In genomic region chr2:60728902-60729585, GRCm38 (mm10) we compare ENCODE assay signal across 16 mouse cellular contexts. TPM values are rescaled to one million over a fixed set of nuclear protein-coding genes. Genes with fewer than 3 reads are reported as not detected.
DNase-seq lines count a peak whose midpoint lies in the region; ATAC-seq and TF ChIP-seq lines count a peak whose summit lies in the region.
"Had no signal": no experiment of that assay in that cellular context is flagged by ENCODE, and none has a peak within 500 bp of the region (broad histone marks: within the 10 kb centered on the region; RNA-seq: fewer than 3 reads in every experiment).

No protein-coding gene starts in this region.

- H3K36me3 ChIP-seq in heart, embryonic 12.5 days = no peaks in the 10 kb centered on the region
- H3K36me3 ChIP-seq in lung, embryonic 14.5 days (ENCODE audit: insufficient read depth) = no peaks in the 10 kb centered on the region
- no peaks in the 10 kb centered on the region for H3K36me3 ChIP-seq in kidney, postnatal 0 days (ENCODE audit: insufficient read depth, low read length)
- H3K36me3 ChIP-seq: midbrain, embryonic 15.5 days had no signal

- DNase-seq in heart, adult 18-20 months = no peak
- DNase-seq in lung, embryonic 14.5 days = no peak
- DNase-seq in lung, postnatal 4 days = no peak
- DNase-seq in kidney, postnatal 0 days (ENCODE audit: low spot score) = peak; percentile 80
- DNase-seq in right cerebral cortex, postnatal 25 days = no peak
- no peak for DNase-seq in adrenal gland, postnatal 10 days
- DNase-seq: cerebellum, postnatal 25 days; gastrocnemius, postnatal 10 days; thymus, postnatal 25 days had no signal

- peak overlapping the region; percentile 76 for H3K27ac ChIP-seq in heart, embryonic 12.5 days (ENCODE audit: poor library complexity, severe bottlenecking)
- peak overlapping the region; percentile 86; the same call in 1 of the 2 replicates for H3K27ac ChIP-seq in lung, embryonic 14.5 days (ENCODE audit: low read depth)
- peak overlapping the region; percentile 51; the same call in 1 of the 2 replicates for H3K27ac ChIP-seq in kidney, postnatal 0 days
- H3K27ac ChIP-seq: midbrain, embryonic 15.5 days had no signal

- H3K4me2 ChIP-seq in heart, embryonic 12.5 days = 0 out of 2 replicates have a peak overlapping the region, but pooled peaks have one; percentile 42
- H3K4me2 ChIP-seq in lung, embryonic 14.5 days = no peak overlapping the region
- H3K4me2 ChIP-seq in kidney, postnatal 0 days (ENCODE audit: low read length) = peak overlapping the region; percentile 34; the same call in 1 of the 2 replicates
- H3K4me2 ChIP-seq: midbrain, embryonic 15.5 days had no signal

- no peak overlapping the region for H3K9ac ChIP-seq in heart, embryonic 12.5 days
- H3K9ac ChIP-seq in lung, embryonic 14.5 days = no peak overlapping the region
- no peak overlapping the region for H3K9ac ChIP-seq in kidney, postnatal 0 days (ENCODE audit: low read depth, low read length)
- H3K9ac ChIP-seq: midbrain, embryonic 15.5 days had no signal

- no peaks in the 10 kb centered on the region for H3K9me3 ChIP-seq in heart, embryonic 12.5 days (replicated peaks)
- no peaks in the 10 kb centered on the region for H3K9me3 ChIP-seq in lung, embryonic 14.5 days (ENCODE audit: low read depth, low read length)
- no peaks in the 10 kb centered on the region for H3K9me3 ChIP-seq in kidney, postnatal 0 days (replicated peaks; ENCODE audit: low read length)
- H3K9me3 ChIP-seq: midbrain, embryonic 15.5 days had no signal

- TF ChIP-seq CTCF in lung, embryonic 14.5 days (IDR thresholded peaks at IDR 0.05; ENCODE audit: low read depth) = no peak
- TF ChIP-seq CTCF in kidney, postnatal 0 days (IDR thresholded peaks at IDR 0.05; ENCODE audit: low read depth) = no peak

- 69% methylated on average over 10 of the region's 10 CpGs for whole genome bisulfite sequencing in heart, embryonic 12.5 days
- 51% methylated on average over 10 of the region's 10 CpGs for WGBS in lung, embryonic 14.5 days
- 14% methylated on average over 10 of the region's 10 CpGs for WGBS in kidney, postnatal 0 days

- ATAC-seq in heart, embryonic 12.5 days (ENCODE audit: insufficient number of reproducible peaks, low FRiP score) = no peak
- peak; percentile 22; the same call in 1 of the 2 replicates for ATAC-seq in lung, embryonic 14.5 days (ENCODE audit: insufficient read depth)
- ATAC-seq in kidney, postnatal 0 days (replicated peaks; ENCODE audit: low FRiP score, low read depth) = peak; percentile 40; the same call in 1 of the 2 replicates
- ATAC-seq: inflammation-experienced regulatory T-cells, adult 6 months; midbrain, embryonic 15.5 days; Patski had no signal

- H3K4me3 ChIP-seq in heart, embryonic 12.5 days = no peak overlapping the region
- no peak overlapping the region for H3K4me3 ChIP-seq in lung, embryonic 14.5 days (ENCODE audit: low read depth, low read length)
- H3K4me3 ChIP-seq in kidney, postnatal 0 days (replicated peaks; ENCODE audit: low read depth, low read length) = no peak overlapping the region
- H3K4me3 ChIP-seq: midbrain, embryonic 15.5 days had no signal

- peaks cover 23% of the 10 kb centered on the region for H3K4me1 ChIP-seq in heart, embryonic 12.5 days (replicated peaks)
- H3K4me1 ChIP-seq in lung, embryonic 14.5 days (ENCODE audit: insufficient read depth) = peaks cover 12% of the 10 kb centered on the region
- peaks cover 9% of the 10 kb centered on the region; the same call in 1 of the 2 replicates for H3K4me1 ChIP-seq in kidney, postnatal 0 days (replicated peaks; ENCODE audit: insufficient read depth, low read length)

- no peaks in the 10 kb centered on the region for H3K27me3 ChIP-seq in heart, embryonic 12.5 days (replicated peaks)
- no peaks in the 10 kb centered on the region for H3K27me3 ChIP-seq in lung, embryonic 14.5 days (ENCODE audit: insufficient read depth, low read length)
- H3K27me3 ChIP-seq in kidney, postnatal 0 days (ENCODE audit: insufficient read depth, low read length) = no peaks in the 10 kb centered on the region
- H3K27me3 ChIP-seq: midbrain, embryonic 15.5 days; Patski had no signal

RNA-seq across cellular contexts. Expression of gene Itgb6, which starts 6.6 kb away (rescaled TPM):
- 0.14 and 0.17 TPM in 2 replicates for polyA plus RNA-seq in heart, embryonic 12.5 days (2016; fragmentation: Nextera tagmentation; extraction: Ambion mirVana)
- total RNA-seq in heart, adult 18-20 months (2021) = 10 to 100 TPM; 26.8 to 29.7 TPM
- 5.5 and 6.2 TPM in 2 replicates for polyA plus RNA-seq in lung, embryonic 14.5 days (2014; fragmentation: Nextera tagmentation; extraction: Ambion mirVana)
- polyA plus RNA-seq in kidney, postnatal 0 days (2015; fragmentation: Nextera tagmentation; extraction: Ambion mirVana) = 28.8 and 29.1 TPM in 2 replicates
- total RNA-seq in adrenal gland, postnatal 10 days (2021) = 1 to 10 TPM in 1 of 2 experiments, under 1 TPM in 1; 0.81 to 6.0 TPM
- total RNA-seq: hematopoietic stem cell, adult 5-6 weeks; left cerebral cortex, adult 18-20 months had no signal
- polyA plus RNA-seq: inflammation-experienced regulatory T-cells, adult 6 months; spleen, adult 2 months had no signal
